Mouse (Mus musculus) ES-Bruce4 (cell line): ENCODE results near the gene E130218I03Rik.

ENCODE experiments used
- CTCF ChIP-seq: IDR thresholded peaks from one replicate; pipeline ENCODE4 v1.8.1; 2011; ENCODE audit warnings: low read depth, low read length
- EP300 ChIP-seq: IDR thresholded peaks from 2 replicates; pipeline ENCODE4 v1.6.1; 2011; ENCODE audit warnings: low read depth, low read length; ENCODE audit not compliant: insufficient read depth

DNA sequence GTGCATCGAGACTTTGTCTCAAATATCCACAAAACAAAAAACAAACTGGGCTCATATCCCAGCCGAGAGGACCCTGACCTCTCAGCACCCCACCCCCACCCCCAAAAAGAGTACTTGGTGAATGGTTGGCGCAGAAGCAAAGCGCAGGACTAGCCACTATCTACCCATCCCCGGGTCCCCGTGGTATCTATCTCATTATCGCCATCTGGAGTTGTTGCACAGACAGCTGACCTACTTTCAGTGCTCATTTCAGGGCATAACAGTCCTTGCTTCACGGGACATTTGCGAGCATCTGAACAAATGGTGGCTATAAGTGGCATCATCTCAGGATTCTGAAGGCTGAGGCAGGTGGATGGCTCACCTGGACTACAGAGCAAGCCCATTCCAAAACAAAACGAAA, 4.8 kb upstream of the E130218I03Rik start:
- TF ChIP-seq CTCF (no peak), EP300 (no peak)
